Mouse (Mus musculus) limb, embryonic 15.5 days (tissue): ENCODE results near the gene Tbx15. TPM values are rescaled to one million over a fixed set of nuclear protein-coding genes. Genes with fewer than 3 reads are reported as not detected.

Experiments
- ATAC-seq: fragments of 200-750 bp; cut with Nextera tagmentation; 2 replicates; pipeline ENCODE4 v1.8.0; 2017; ENCODE audit warnings: low read depth, moderate TSS enrichment; ENCODE audit not compliant: insufficient number of reproducible peaks, low FRiP score, low TSS enrichment
- H3K27ac ChIP-seq: fragments of 300-500 bp; sonication (generic); 2 replicates; pipeline ENCODE4 v1.5.1; 2015; ENCODE audit warnings: moderate library complexity, mild to moderate bottlenecking, inconsistent platforms
- H3K27me3 ChIP-seq: fragments of 300-500 bp; sonication (generic); 2 replicates; pipeline ENCODE4 v1.6.1; 2015; ENCODE audit warnings: inconsistent platforms
- H3K36me3 ChIP-seq: fragments of 300-500 bp; sonication (generic); 2 replicates; pipeline ENCODE4 v1.6.1; 2015; ENCODE audit warnings: inconsistent platforms
- H3K4me1 ChIP-seq: fragments of 300-500 bp; sonication (generic); 2 replicates; pipeline ENCODE4 v1.6.1; 2015; ENCODE audit warnings: inconsistent platforms
- H3K4me2 ChIP-seq: fragments of 300-500 bp; sonication (generic); 2 replicates; pipeline ENCODE4 v1.6.1; 2015; ENCODE audit warnings: mild to moderate bottlenecking, inconsistent platforms
- H3K4me3 ChIP-seq: fragments of 300-500 bp; sonication (generic); 2 replicates; pipeline ENCODE4 v1.5.1; 2015; ENCODE audit warnings: mild to moderate bottlenecking, inconsistent platforms
- H3K9ac ChIP-seq: fragments of 300-500 bp; sonication (generic); 2 replicates; pipeline ENCODE4 v1.6.1; 2015; ENCODE audit warnings: inconsistent platforms
- H3K9me3 ChIP-seq: fragments of 300-500 bp; sonication (generic); 2 replicates; pipeline ENCODE4 v1.6.1; 2016; ENCODE audit warnings: inconsistent platforms
- WGBS: fragments of 180-500 bp; shearing (Covaris S2); methylation state at CpG from one replicate; pipeline ENCODE4 v1.1.7; 2015; 5-methylcytosine and 5-hydroxymethylcytosine counted together
- microRNA-seq: library from miRNA; unstranded; fragments of <30 nt; microRNA quantifications from one replicate; pipeline ENCODE4, GENCODE M21; 2016
- polyA plus RNA-seq: library from polyadenylated mRNA; unstranded; fragments of >200 nt; fragmentation: Nextera tagmentation; extraction: Ambion mirVana; gene quantifications from 2 replicates; pipeline ENCODE4 v1.2.1, GENCODE M21; 2015

Gene Tbx15
- polyA plus RNA-seq, 1 experiment from 2014 or later, result 21.9 TPM

GRCm38 (mm10) chr3:99331086-99331485 is 90.9 kb downstream of the Tbx15 start:
- 81% methylated on average over 8 of the region's 8 CpGs for WGBS
- Histone ChIP-seq H3K36me3 (peaks cover 11% of the 10 kb centered on the region), H3K9ac (no peak overlapping the region), H3K4me1 (no peaks in the 10 kb centered on the region), H3K4me3 (no peak overlapping the region), H3K27ac (no peak overlapping the region), H3K27me3 (no peaks in the 10 kb centered on the region), H3K9me3 (no peaks in the 10 kb centered on the region), H3K4me2 (no peak overlapping the region)
- ATAC-seq, result no peak

DNA sequence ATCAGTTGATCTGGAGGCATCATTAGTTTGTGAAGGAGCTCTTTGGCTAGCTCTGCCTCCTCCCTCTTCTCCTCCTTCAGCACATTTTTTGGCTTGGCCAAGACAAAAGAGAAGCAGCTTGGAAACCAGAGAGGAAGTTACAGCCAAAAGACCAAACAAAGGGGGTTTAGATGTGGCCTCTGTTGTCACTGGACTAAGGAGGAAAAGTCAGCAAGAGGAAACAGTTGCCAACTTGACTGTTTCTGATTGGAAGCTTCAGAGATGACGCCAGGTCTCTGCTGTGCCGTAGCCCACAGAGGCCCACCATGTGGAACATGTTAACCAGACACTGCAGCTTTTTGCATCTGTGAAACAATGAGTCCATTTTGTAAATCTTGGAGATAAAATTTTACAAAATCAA is 96.7 kb downstream of the Tbx15 start:
- ATAC-seq, result no peak
- Histone ChIP-seq H3K27me3 (no peaks in the 10 kb centered on the region), H3K9ac (no peak overlapping the region), H3K9me3 (no peaks in the 10 kb centered on the region), H3K4me2 (no peak overlapping the region), H3K4me1 (no peaks in the 10 kb centered on the region), H3K27ac (peak overlapping the region; percentile 17; the same call in 1 of the 2 replicates), H3K4me3 (no peak overlapping the region), H3K36me3 (peaks cover 32% of the 10 kb centered on the region)
- 58% methylated on average over 2 of the region's 2 CpGs for WGBS

DNA sequence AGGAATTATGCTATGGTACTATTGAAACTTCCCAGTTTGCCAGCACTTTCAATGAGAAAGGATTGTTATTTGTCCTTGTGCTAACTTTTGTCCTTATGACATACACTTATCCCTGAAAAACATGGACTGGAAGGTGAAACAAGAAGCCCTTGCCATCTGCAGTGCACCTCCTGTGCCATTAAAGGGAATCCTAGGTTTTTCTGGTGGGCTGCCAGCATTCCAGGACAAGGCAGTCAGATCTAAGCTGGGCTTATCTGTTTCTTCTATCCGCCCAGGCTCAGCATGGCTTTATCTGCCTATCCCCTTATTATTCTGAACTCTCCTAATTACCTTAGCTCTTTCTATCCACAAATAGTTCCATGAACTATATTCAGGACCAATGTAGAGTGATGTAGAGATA is 98.6 kb downstream of the Tbx15 start:
- Histone ChIP-seq H3K4me1 (no peaks in the 10 kb centered on the region), H3K4me3 (no peak overlapping the region), H3K9ac (no peak overlapping the region), H3K4me2 (no peak overlapping the region), H3K36me3 (peaks cover 36% of the 10 kb centered on the region), H3K9me3 (no peaks in the 10 kb centered on the region), H3K27me3 (no peaks in the 10 kb centered on the region), H3K27ac (no peak overlapping the region)
- ATAC-seq, result no peak
- WGBS, result 83% methylated on average over 1 of the region's 1 CpGs

DNA sequence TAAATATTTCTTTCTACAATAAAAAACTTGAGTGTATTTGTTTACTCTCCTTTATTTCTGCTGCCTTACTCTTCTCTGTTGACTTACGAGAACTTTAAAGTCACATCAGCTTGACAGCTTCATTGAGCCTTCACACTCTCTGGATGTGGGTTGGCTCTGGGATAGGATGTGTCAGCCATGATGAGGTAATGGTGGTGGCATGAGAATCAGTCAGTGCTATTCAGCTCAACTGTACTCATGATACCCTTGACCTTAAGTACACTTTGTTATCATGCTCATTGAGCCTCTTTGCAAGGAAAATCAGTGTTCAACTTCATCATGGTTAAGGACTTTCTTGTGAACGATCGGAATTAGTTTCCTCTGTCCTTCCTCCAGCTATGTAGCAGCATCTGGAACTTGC is 99.8 kb downstream of the Tbx15 start:
- H3K9ac ChIP-seq, result no peak overlapping the region
- 90% methylated on average over 3 of the region's 3 CpGs for WGBS
- no peaks in the 10 kb centered on the region for H3K27me3 ChIP-seq
- no peak overlapping the region for H3K4me3 ChIP-seq
- no peak overlapping the region for H3K4me2 ChIP-seq
- no peaks in the 10 kb centered on the region for H3K4me1 ChIP-seq
- no peaks in the 10 kb centered on the region for H3K9me3 ChIP-seq
- no peak overlapping the region for H3K27ac ChIP-seq
- no peak for ATAC-seq
- peaks cover 39% of the 10 kb centered on the region for H3K36me3 ChIP-seq

DNA sequence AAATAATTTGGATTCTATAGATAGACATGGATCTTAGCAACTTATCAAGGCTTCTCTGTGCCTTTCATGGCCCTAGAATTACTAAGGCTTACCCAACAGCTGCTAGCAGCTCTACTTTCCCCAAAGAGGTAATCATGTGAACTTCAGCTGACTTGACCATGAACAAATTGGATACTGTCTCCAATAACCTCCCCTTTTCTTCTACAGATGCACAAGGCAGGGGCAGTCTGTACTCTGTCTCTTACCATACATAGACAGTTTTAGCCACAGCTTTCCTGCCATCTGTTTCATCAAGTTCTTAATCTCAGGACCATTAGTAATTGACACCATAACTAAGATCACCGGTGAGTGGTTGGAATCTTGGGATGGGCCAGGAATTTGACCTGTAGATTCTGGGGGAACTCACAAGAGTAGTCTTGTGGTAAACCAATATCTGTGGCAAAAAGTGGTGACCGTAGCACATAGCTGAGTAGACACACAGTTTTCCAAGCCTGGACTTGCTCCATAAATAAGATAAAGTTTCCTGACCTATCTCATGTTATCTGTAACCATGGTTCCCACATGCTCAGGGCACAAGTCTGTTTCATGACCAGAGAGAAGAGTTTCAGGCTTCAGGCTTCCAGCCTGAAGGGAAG is 139.6 kb downstream of the Tbx15 start:
- Histone ChIP-seq H3K4me1 (no peaks in the 10 kb centered on the region), H3K4me2 (no peak overlapping the region), H3K27ac (no peak overlapping the region), H3K36me3 (no peaks in the 10 kb centered on the region), H3K9ac (no peak overlapping the region), H3K4me3 (no peak overlapping the region), H3K9me3 (no peaks in the 10 kb centered on the region), H3K27me3 (no peaks in the 10 kb centered on the region)
- ATAC-seq, result no peak
- 77% methylated on average over 2 of the region's 2 CpGs for whole genome bisulfite sequencing

DNA sequence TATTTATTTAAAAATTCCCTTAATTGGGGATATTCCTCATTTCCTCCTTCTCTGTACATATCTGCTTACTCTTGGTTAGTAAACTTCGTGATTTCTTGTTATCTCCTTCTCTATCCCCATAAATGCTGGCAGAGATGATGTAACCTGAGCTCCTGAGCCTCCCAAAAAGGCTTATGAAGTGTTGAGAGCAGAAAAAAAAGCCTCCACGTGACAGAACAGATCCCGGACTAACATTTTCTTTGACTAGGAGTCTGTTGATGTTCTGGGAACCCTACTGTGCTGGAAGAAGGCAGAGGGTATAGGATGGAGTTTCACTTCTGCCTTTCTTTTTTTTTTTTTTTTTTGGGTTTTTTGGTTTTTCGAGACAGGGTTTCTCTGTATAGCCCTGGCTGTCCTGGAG is 146.9 kb downstream of the Tbx15 start:
- no peaks in the 10 kb centered on the region for H3K27me3 ChIP-seq
- H3K4me2 ChIP-seq, result no peak overlapping the region
- ATAC-seq, result no peak
- no peak overlapping the region for H3K9ac ChIP-seq
- H3K36me3 ChIP-seq, result no peaks in the 10 kb centered on the region
- H3K9me3 ChIP-seq, result no peaks in the 10 kb centered on the region
- no peak overlapping the region for H3K27ac ChIP-seq
- H3K4me3 ChIP-seq, result no peak overlapping the region
- 36% methylated on average over 4 of the region's 4 CpGs for WGBS
- H3K4me1 ChIP-seq, result no peaks in the 10 kb centered on the region

Small RNA genes within 50 kb of the gene (microRNA-seq; reads per million reads assigned to microRNA genes)
- gene Mir6481, result not detected

Other genes with a start within 250 kb of the Tbx15 start
- 8.3 and 8.8 TPM in 2 replicates for gene Wars2, start 99.3 kb upstream of the Tbx15 start, polyA plus RNA-seq